Mouse (Mus musculus) skeletal muscle tissue, adult 2 months (tissue): ENCODE measurements around the gene Atp6v0c.
A peak's percentile ranks its signal among the peaks of the same experiment; 100 is the strongest.
"Not testable (repeated sequence)": the region's sequence is repeated elsewhere in the genome, so short reads cannot be mapped to it uniquely, and the experiment has no call there.

ENCODE experiments used
- DNase-seq: peaks from one replicate; pipeline ENCODE4 v3.0.0-alpha.2; 2012; ENCODE audit warnings: low read depth, low spot score

Gene Atp6v0c

GRCm38 (mm10) chr17:24157121-24157520, 12.4 kb downstream of the Atp6v0c start:
- DNase-seq = no peak

GRCm38 (mm10) chr17:24156394-24156793, 13.1 kb downstream of the Atp6v0c start:
- no peak for DNase-seq

DNA sequence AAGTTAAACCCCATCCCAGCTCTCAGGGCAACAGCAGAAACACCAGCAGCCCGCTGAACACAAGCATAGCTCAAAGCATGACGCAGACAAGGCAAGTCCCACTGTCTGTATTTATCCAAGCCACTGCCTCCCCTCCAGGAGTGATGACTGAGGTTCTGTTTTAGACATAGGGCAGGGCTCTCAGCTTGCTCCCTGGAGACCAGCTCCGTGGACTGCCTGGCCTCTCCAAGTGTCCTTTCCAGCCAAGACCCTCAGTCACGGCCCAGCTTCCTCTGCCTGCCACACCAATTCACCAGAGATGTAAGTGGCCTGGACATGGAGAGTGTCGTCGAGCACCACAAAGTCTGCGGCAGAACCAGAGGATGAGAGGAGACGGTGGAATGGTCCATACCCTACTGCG, 13.8 kb downstream of the Atp6v0c start:
- no peak for DNase-seq

DNA sequence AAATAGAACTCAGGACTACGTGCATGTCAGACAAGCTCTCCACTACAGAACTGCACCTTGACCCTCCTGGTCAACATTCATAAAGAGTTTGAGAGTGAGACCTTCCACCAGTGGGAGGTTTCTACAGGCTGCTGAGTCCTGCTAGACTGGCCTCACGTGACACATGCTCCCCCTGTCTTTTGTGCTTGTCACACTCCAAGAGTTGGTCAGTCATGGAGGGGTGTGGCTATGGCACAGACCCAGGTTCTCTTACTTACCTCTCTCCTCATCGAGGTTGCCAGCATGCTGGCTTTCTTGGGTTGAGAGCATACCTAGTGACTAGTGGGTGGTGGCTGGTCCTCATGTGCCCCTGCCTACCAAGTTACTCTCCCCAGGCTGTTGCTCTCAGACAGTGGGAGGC, 15.0 kb downstream of the Atp6v0c start:
- no peak for DNase-seq

DNA sequence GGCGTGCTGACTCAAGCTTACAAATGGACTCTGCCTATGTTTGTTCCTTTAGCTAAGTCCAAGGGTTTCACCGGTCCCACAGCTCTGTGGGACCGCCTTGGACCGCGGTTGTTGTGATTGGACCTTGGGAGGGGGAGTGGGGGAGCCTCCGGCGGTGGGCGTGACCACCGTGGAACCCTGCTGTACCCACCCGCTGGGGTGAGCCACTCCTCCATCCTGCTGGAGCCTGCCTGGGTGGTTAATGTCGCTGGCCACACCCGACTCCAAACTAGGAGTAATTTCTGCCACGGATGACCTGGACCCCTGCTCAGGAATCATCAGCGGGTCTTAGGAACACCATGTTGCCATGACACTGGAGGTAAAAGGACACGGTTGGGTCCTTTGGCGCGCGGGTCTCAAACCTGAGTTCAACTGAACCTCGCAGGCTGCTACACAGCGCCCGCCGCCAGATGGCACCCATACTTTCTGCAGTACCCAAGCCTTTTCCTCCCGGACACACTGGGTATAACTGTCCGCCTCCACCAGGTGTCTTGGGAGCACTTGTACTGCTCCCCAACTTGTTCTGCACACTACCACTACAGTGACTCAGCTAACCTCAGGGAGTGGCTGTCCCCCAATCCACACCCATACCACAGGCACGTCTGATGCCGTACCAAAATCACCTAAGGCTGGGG, 17.5 kb downstream of the Atp6v0c start:
- peak; percentile 60 for DNase-seq

DNA sequence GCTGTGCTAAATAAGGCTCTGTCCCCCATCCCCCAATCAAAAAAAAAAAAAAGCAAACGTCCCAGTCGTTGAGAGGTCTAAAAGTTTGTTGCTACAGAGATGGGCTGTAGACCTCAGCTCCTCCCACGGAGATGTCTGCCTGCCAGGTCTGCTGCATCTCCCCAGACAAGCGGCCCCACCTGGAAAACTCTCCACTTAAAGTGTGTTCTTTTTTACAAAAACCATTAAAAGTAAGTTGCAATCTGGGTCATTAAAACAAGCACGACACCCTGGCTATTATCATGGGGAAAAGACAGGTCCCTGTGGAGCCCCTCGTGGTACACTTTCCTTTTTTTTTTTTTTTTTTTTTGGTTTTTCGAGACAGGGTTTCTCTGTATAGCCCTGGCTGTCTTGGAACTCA, 18.1 kb downstream of the Atp6v0c start:
- no peak for DNase-seq

GRCm38 (mm10) chr17:24150824-24151223, 18.7 kb downstream of the Atp6v0c start, which contains the start of gene Pdpk1:
Pdpk1 (minus strand) TSS chr17:24150924.
- DNase-seq = no peak

DNA sequence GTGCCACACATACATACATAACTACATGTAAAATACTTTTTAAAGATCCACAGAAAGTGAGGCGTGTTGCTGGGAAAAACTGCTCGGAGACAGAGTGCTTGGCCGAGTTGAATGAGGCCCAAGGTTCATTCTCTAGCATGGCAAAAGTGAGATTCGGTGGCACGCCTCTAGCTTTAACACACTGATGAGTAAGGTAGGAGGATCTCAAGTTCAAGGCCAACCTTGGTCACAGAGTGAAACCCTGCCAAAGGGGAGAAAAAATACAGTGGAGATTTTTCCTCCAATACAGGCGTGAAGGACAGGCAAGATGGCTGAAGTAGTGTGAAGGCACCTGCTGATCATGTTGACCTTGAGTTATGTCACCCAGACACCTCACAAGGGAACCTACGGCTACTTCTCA, 20.1 kb downstream of the Atp6v0c start:
- DNase-seq = no peak

DNA sequence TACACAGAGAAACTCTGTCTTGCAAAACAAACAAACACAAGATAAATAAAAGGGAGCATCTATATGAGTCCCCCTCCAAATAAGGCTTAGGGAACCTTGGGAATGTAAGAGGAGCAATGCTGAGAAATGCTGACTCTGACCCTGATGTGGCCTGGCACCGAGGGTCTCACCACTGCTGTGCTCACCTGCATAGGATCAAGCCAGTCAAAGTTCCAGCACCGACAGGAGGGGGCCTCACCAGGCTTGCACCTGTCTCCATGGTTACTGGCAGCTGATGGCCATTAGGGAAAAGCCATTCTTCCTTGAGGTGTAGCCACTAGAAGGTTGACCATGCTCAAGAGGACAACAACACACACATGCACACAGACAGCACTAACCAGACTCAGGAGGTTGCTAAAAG, 26.6 kb downstream of the Atp6v0c start:
- no peak for DNase-seq

GRCm38 (mm10) chr17:24141425-24141920, 28.0 kb downstream of the Atp6v0c start:
- peak; percentile 97 for DNase-seq

- DNase-seq = no peak
Measured at GRCm38 (mm10) chr17:24140845-24141424, 28.6 kb downstream of the Atp6v0c start.

GRCm38 (mm10) chr17:24139968-24140367, 29.5 kb downstream of the Atp6v0c start:
- no peak for DNase-seq

DNA sequence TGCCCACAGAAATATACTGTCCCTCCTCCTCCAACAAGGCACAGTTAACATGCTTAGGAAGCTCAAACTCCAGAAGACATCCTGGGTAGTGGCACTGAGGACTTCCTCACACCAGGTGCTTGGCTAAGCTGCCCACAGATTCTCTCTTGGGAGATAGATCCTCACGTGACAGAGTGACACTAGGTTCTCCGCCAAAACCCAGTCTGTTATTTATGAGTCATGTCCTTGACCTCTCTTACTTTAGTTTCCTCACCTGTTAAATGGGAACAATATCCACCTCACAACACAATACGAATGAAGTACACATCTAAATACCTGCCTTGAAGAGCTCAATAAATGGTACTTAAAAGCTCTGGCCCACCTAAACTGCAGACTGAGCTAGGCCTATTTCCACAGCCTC, 30.2 kb downstream of the Atp6v0c start:
- DNase-seq = no peak

DNA sequence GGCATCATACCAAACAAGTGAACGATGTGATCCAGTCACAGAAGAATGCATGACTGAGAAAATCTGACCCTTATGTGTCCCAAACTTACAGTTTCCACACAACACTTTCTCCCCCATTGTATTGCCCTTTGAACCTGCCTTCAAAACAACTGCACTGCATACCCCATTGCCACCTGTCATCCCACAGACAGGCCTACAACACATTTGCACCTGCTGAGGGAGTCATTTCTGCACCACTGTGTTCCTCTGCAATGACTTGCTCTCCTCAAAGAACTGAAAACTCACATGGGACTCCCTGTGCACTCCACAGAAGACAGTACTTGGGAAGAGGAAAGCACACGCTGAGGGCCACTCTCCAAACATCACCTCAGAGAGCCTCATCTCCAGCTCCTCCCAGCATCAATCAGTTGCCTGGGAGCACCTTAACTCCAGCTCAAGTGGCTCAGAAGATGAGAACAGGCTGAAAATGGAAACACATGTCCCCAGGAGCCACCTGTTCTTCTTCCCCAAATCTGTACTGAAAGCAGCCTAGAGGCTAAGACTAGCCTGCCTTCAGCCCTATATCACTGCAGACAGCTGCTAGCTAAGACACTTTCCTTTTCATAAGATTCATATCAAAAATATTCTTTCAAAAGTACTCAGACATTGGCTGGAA, 32.1 kb downstream of the Atp6v0c start:
- no peak for DNase-seq

GRCm38 (mm10) chr17:24134062-24134461, 35.4 kb downstream of the Atp6v0c start:
- DNase-seq = no peak

DNA sequence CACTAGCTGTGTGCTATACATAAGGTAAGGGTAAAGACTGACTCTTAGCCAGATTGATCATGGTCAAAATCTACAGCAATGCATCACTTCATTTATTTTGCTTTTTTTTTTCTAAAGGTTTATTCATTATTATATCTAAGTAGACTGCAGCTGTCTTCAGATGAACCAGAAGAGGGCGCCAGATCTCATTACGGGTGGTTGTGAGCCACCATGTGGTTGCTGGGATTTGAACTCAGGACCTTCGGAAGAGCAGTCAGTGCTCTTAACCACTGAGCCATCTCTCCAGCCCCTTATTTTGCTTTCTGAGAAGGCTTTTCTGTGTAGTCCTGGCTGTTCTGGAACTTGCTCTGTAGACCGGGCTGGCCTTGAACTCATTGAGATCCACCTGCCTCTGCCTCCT, 36.6 kb downstream of the Atp6v0c start:
- DNase-seq = not testable (repeated sequence)

GRCm38 (mm10) chr17:24131570-24131969, 37.9 kb downstream of the Atp6v0c start:
- DNase-seq = no peak

- not testable (repeated sequence) for DNase-seq
Measured at GRCm38 (mm10) chr17:24129246-24129645, 40.3 kb downstream of the Atp6v0c start.

DNA sequence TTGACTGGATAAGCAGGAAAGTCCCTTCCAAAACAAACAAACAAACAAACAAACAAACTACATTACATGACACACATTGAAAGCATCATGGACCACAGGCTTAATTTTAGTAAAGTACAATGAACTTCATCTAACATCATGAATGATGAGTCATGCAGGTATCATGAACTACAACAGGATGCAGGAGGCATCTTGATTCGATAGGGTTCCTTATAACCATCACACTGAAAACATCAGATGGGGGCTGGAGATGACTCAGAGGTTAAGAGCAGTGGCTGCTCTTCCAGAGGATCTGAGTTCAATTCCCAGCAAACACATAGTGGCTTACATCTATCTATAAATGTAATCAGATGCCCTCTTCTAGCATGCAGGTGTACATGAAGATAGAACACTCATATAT, 41.9 kb downstream of the Atp6v0c start:
- DNase-seq = no peak

GRCm38 (mm10) chr17:24126801-24127200, 42.7 kb downstream of the Atp6v0c start:
- no peak for DNase-seq

DNA sequence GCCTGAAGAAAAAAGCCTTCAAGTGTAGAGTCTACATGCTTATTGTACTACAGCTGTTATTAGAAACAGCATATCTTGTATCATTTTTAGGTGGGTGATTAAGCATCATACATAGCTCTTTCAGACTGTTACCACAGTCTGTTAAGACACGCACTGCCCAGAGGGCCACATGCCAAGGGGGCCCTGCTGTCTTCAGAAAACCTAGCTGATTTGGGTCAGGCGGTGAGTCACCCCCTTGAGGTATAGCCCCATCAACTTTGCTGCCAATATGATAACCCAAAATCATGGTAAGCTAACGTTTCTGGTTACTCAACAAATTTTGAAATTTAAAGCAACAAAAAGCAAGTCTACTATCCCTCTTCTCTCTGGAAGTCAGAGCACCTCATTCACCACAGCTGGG, 50.1 kb downstream of the Atp6v0c start:
- DNase-seq = no peak
